Mouse (Mus musculus) kidney, adult 18-20 months (tissue): ENCODE results near the gene Slc20a1.

ENCODE experiments used
- DNase-seq: peaks from one replicate; pipeline ENCODE4 v3.0.0; 2021

Gene Slc20a1

DNA sequence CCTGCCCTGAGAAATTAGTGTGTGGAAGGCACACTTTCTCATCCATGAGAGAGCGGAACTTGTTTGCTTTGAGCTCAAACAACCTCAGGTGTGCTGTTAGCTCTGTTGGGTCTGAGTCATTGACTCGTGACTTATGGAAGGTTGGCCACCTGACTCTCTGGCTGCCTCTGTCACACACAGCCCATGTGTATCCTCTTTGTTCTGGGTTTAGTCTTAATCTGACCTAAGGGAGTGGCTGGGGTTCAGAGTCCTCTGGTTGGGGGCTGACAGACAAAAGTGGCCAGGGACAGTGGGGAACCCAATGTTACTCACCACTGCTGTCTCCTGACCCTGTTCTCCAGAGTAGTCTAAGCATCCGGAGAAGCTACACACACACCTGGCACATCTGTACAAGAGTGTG lies 59.5 kb downstream of the Slc20a1 start:
- no peak for DNase-seq

DNA sequence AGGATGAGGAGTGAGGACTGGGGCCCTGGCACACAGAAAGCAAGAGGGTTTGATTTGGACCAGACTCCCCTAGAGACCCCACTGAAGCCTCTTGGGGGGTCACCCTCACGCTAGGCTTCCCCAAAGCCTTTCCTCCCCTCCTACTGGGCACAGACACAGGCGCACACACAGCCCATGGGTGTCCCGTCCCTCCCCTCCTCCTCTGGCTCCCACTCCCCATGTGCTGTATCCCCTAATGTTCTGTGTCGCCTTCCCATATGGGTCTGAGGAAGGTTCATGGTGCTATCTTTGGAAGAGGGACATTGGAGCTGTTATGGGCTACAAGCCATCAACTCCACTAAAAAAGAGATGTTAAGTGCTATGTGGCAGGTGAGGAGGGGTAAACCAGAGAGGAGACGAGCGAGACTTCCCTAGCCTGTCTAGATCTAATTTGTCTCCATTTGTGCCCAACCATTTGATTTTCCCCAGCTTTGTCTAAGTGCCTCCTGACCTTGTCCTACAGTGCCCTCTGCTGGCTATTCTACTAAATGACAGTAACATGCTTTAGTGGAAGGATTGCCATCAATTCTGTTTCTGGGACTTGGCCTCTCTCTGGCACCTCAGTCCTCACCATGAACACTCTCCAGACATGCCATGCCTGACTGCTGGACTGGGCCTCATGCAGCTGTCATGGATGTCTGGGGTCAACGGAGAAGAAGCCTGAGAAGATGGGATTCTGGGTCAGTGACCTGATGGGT lies 60.1 kb downstream of the Slc20a1 start:
- peak; percentile 56 for DNase-seq

GRCm38 (mm10) chr2:129260646-129261045 lies 62.1 kb downstream of the Slc20a1 start:
- no peak for DNase-seq
